8 mouse cellular contexts compared by ENCODE assay signal in genomic region chr9:21463138-21463590, GRCm38 (mm10). TPM values are rescaled to one million over a fixed set of nuclear protein-coding genes. Genes with fewer than 3 reads are reported as not detected.
DNase-seq lines count a peak whose midpoint lies in the region; ATAC-seq and TF ChIP-seq lines count a peak whose summit lies in the region.

No protein-coding gene starts in this region.

- H3K4me1 ChIP-seq in embryonic facial prominence, embryonic 10.5 days: peaks cover 16% of the 10 kb centered on the region
- peaks cover 28% of the 10 kb centered on the region for H3K4me1 ChIP-seq in heart, embryonic 10.5 days
- H3K4me1 ChIP-seq in kidney, embryonic 14.5 days (ENCODE audit: control insufficient read depth, insufficient read depth, low read length): peaks cover 10% of the 10 kb centered on the region
- H3K4me1 ChIP-seq in lung, adult 2 months (ENCODE audit: control insufficient read depth, insufficient read depth, low read length): peaks cover 23% of the 10 kb centered on the region

- no peaks in the 10 kb centered on the region for H3K27me3 ChIP-seq in embryonic facial prominence, embryonic 10.5 days (replicated peaks; ENCODE audit: low read depth, poor library complexity, severe bottlenecking)
- no peaks in the 10 kb centered on the region for H3K27me3 ChIP-seq in heart, embryonic 10.5 days (ENCODE audit: insufficient read depth, poor library complexity, severe bottlenecking)
- H3K27me3 ChIP-seq in kidney, embryonic 14.5 days (ENCODE audit: control insufficient read depth, insufficient read depth, low read length): no peaks in the 10 kb centered on the region

- DNase-seq in thymus, postnatal 14 days: peak; percentile 28
- no peak for DNase-seq in thymus, postnatal 4 days
- DNase-seq in embryonic facial prominence, embryonic 10.5 days (ENCODE audit: low spot score): no peak
- peak; percentile 91 for DNase-seq in heart, embryonic 10.5 days (ENCODE audit: low spot score)
- peak; percentile 38 for DNase-seq in lung, adult 2 months
- peak; percentile 42 for DNase-seq in right cerebral cortex, postnatal 25 days
- no peak for DNase-seq in spleen, postnatal 14 days (ENCODE audit: low spot score in 2 of 2)

- H3K9me3 ChIP-seq in embryonic facial prominence, embryonic 10.5 days: no peaks in the 10 kb centered on the region
- no peaks in the 10 kb centered on the region for H3K9me3 ChIP-seq in heart, embryonic 10.5 days
- no peaks in the 10 kb centered on the region for H3K9me3 ChIP-seq in kidney, embryonic 14.5 days (ENCODE audit: control insufficient read depth, low read length)

- no peak overlapping the region for H3K9ac ChIP-seq in kidney, embryonic 14.5 days (ENCODE audit: low read depth, low read length)

- TF ChIP-seq POLR2A in lung, adult 2 months (IDR thresholded peaks at IDR 0.05; ENCODE audit: borderline replicate concordance, extremely low read depth, low read depth, low read length): no peak

- no peak for TF ChIP-seq CTCF in lung, adult 2 months (IDR thresholded peaks at IDR 0.05; ENCODE audit: insufficient read depth, low read length)

- ATAC-seq in kidney, embryonic 14.5 days (ENCODE audit: low FRiP score, low TSS enrichment): no peak

- 81% methylated on average over 5 of the region's 5 CpGs for WGBS in embryonic facial prominence, embryonic 10.5 days
- WGBS in heart, embryonic 10.5 days: 23% methylated on average over 5 of the region's 5 CpGs
- 44% methylated on average over 5 of the region's 5 CpGs for WGBS in kidney, embryonic 14.5 days
- 8% methylated on average over 5 of the region's 5 CpGs for WGBS in lung, adult 2 months

- H3K4me2 ChIP-seq in kidney, embryonic 14.5 days (replicated peaks; ENCODE audit: low read depth, low read length): no peak overlapping the region

- H3K36me3 ChIP-seq in embryonic facial prominence, embryonic 10.5 days (replicated peaks): peaks cover 59% of the 10 kb centered on the region
- peaks cover 49% of the 10 kb centered on the region for H3K36me3 ChIP-seq in heart, embryonic 10.5 days
- peaks cover 21% of the 10 kb centered on the region for H3K36me3 ChIP-seq in kidney, embryonic 14.5 days (ENCODE audit: control insufficient read depth, insufficient read depth, low read length)

- H3K27ac ChIP-seq in embryonic facial prominence, embryonic 10.5 days (replicated peaks): peak overlapping the region; percentile 44
- peak overlapping the region; percentile 83 for H3K27ac ChIP-seq in heart, embryonic 10.5 days
- H3K27ac ChIP-seq in kidney, embryonic 14.5 days (ENCODE audit: low read depth, low read length): peak overlapping the region; percentile 49; the same call in 1 of the 2 replicates

- H3K4me3 ChIP-seq in embryonic facial prominence, embryonic 10.5 days: no peak overlapping the region
- H3K4me3 ChIP-seq in heart, embryonic 10.5 days: peak overlapping the region; percentile 26
- no peak overlapping the region for H3K4me3 ChIP-seq in kidney, embryonic 14.5 days (ENCODE audit: low read length)
- no peak overlapping the region for H3K4me3 ChIP-seq in lung, adult 2 months (replicated peaks; ENCODE audit: extremely low read depth, low read depth, low read length)

RNA-seq across cellular contexts. Expression of gene Dnm2, which starts 38.5 kb away (rescaled TPM):
- polyA plus RNA-seq in embryonic facial prominence, embryonic 10.5 days (2016; fragmentation: Nextera tagmentation; extraction: Ambion mirVana): 72.9 and 73.7 TPM in 2 replicates
- polyA plus RNA-seq in heart, embryonic 10.5 days (2016; fragmentation: Nextera tagmentation; extraction: Ambion mirVana): 81.6 and 92.1 TPM in 2 replicates
- 47.8 and 66.1 TPM in 2 replicates for polyA plus RNA-seq in kidney, embryonic 14.5 days (2014; fragmentation: Nextera tagmentation; extraction: Ambion mirVana)
- 174 and 207 TPM in 2 replicates for polyA plus RNA-seq in lung, adult 2 months (2012; rRNA removed)

RNA-seq across cellular contexts. Expression of gene Tmed1, which starts 46.9 kb away (rescaled TPM):
- polyA plus RNA-seq in embryonic facial prominence, embryonic 10.5 days (2016; fragmentation: Nextera tagmentation; extraction: Ambion mirVana): 119 and 121 TPM in 2 replicates
- 119 and 134 TPM in 2 replicates for polyA plus RNA-seq in heart, embryonic 10.5 days (2016; fragmentation: Nextera tagmentation; extraction: Ambion mirVana)
- 118 and 156 TPM in 2 replicates for polyA plus RNA-seq in kidney, embryonic 14.5 days (2014; fragmentation: Nextera tagmentation; extraction: Ambion mirVana)
- polyA plus RNA-seq in lung, adult 2 months (2012; rRNA removed): 26.5 and 28.4 TPM in 2 replicates

RNA-seq across cellular contexts. Expression of gene Qtrt1, which starts 51.5 kb away (rescaled TPM):
- 64.0 and 71.1 TPM in 2 replicates for polyA plus RNA-seq in embryonic facial prominence, embryonic 10.5 days (2016; fragmentation: Nextera tagmentation; extraction: Ambion mirVana)
- 38.9 and 51.3 TPM in 2 replicates for polyA plus RNA-seq in heart, embryonic 10.5 days (2016; fragmentation: Nextera tagmentation; extraction: Ambion mirVana)
- 55.7 and 76.0 TPM in 2 replicates for polyA plus RNA-seq in kidney, embryonic 14.5 days (2014; fragmentation: Nextera tagmentation; extraction: Ambion mirVana)
- 27.7 and 29.5 TPM in 2 replicates for polyA plus RNA-seq in lung, adult 2 months (2012; rRNA removed)

Comparison
In these comparisons a context has a peak if more than half of its experiments do, and no peak if none do; other contexts are left out.
1. DNase-seq: peak in thymus, postnatal 14 days (single experiment), heart, embryonic 10.5 days (single experiment), lung, adult 2 months (single experiment) and right cerebral cortex, postnatal 25 days (single experiment); none in thymus, postnatal 4 days (single experiment), embryonic facial prominence, embryonic 10.5 days (single experiment) and spleen, postnatal 14 days (0 of 2).
2. Peak in every context shown above with its lines, with median percentiles within 50 percentile points of each other: H3K27ac ChIP-seq.